Mouse (Mus musculus) heart, embryonic 14.5 days (tissue): ENCODE results near the gene Cers6. TPM values are rescaled to one million over a fixed set of nuclear protein-coding genes. Genes with fewer than 3 reads are reported as not detected.

Source experiments
- ATAC-seq: fragments of 200-750 bp; cut with Nextera tagmentation; 2 replicates; pipeline ENCODE4 v1.8.0; 2017; ENCODE audit warnings: low read depth, moderate TSS enrichment; ENCODE audit not compliant: insufficient number of reproducible peaks, insufficient read depth, low FRiP score
- H3K27ac ChIP-seq, 2 experiments: fragments of 200-500 bp in 1 of 2; fragments of 300-500 bp in 1 of 2; sonication (generic) in 1 of 2; replicated peaks in 1 of 2; 2 replicates each; pipeline ENCODE4 v1.5.1; 2012 to 2014; ENCODE audit warnings: low read depth in 2 of 2, low read length in 2 of 2, control low read depth in 1 of 2, mild to moderate bottlenecking in 1 of 2, mixed read lengths in 1 of 2; ENCODE audit not compliant: control insufficient read depth in 1 of 2, insufficient read depth in 1 of 2
- H3K27me3 ChIP-seq: fragments of 300-500 bp; sonication (generic); 2 replicates; pipeline ENCODE4 v1.6.1; 2014; ENCODE audit warnings: mild to moderate bottlenecking, low read length, control low read depth; ENCODE audit not compliant: control insufficient read depth, insufficient read depth
- H3K36me3 ChIP-seq: fragments of 300-500 bp; sonication (generic); 2 replicates; pipeline ENCODE4 v1.6.1; 2014; ENCODE audit warnings: mild to moderate bottlenecking, control low read depth, low read length, mixed read lengths; ENCODE audit not compliant: control insufficient read depth, insufficient read depth
- H3K4me1 ChIP-seq, 2 experiments: fragments of 200-500 bp in 1 of 2; fragments of 300-500 bp in 1 of 2; sonication (generic) in 1 of 2; 2 replicates each; pipeline ENCODE4 v1.6.1; 2012 to 2014; ENCODE audit warnings: low read length in 2 of 2, control low read depth in 1 of 2, mixed read lengths in 1 of 2; ENCODE audit not compliant: control insufficient read depth in 2 of 2, insufficient read depth in 2 of 2
- H3K4me2 ChIP-seq: fragments of 300-500 bp; sonication (generic); 2 replicates; pipeline ENCODE4 v1.6.1; 2014; ENCODE audit warnings: mild to moderate bottlenecking, low read length
- H3K4me3 ChIP-seq, 2 experiments: fragments of 200-500 bp in 1 of 2; fragments of 300-500 bp in 1 of 2; sonication (generic) in 1 of 2; 2 replicates each; pipeline ENCODE4 v1.5.1; 2012 to 2014; ENCODE audit warnings: low read length in 2 of 2, mild to moderate bottlenecking in 2 of 2, control low read depth in 1 of 2, low read depth in 1 of 2, moderate library complexity in 1 of 2; ENCODE audit not compliant: control insufficient read depth in 1 of 2, insufficient read depth in 1 of 2
- H3K9ac ChIP-seq: fragments of 300-500 bp; sonication (generic); 2 replicates; pipeline ENCODE4 v1.6.1; 2014; ENCODE audit warnings: mild to moderate bottlenecking, low read length
- H3K9me3 ChIP-seq: fragments of 300-500 bp; sonication (generic); 2 replicates; pipeline ENCODE4 v1.6.1; 2016; ENCODE audit warnings: low read length, control low read depth; ENCODE audit not compliant: control insufficient read depth
- WGBS: fragments of 180-500 bp; shearing (Covaris S2); extraction: QIAGEN DNeasy Blood & Tissue Kit; methylation state at CpG from one replicate; pipeline ENCODE4 v1.1.7; 2014; 5-methylcytosine and 5-hydroxymethylcytosine counted together
- polyA plus RNA-seq: library from polyadenylated mRNA; unstranded; fragments of >200 nt; fragmentation: Nextera tagmentation; extraction: Ambion mirVana; gene quantifications from 2 replicates; pipeline ENCODE4 v1.2.1, GENCODE M21; 2014

Cers6 gene
- polyA plus RNA-seq, 1 experiment from 2014 or later, result 34.4 TPM

DNA sequence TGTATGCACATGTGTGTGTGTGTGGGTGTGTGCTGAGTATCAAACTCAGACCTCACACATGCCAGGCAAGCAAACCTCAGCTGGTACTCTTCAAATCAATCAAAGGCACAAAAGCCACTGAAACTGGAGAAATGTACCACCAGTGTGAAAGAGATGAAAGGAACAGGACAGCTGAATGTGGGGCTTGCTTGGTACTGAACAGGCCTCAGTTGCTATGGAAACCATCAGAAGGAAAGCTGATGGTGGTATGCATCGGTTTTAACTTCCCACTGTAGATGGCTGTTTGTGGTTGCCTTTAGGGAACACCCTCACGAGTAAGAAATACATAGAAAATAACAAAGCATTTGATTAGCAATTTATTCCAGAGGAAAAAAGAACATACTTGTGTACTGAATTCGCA, 264.2 kb downstream of the Cers6 start:
- no peaks in the 10 kb centered on the region for H3K9me3 ChIP-seq
- no peak overlapping the region for H3K4me2 ChIP-seq
- H3K4me3 ChIP-seq, result no peak overlapping the region
- H3K9ac ChIP-seq, result no peak overlapping the region
- 80% methylated on average over 3 of the region's 3 CpGs for WGBS
- H3K27ac ChIP-seq, result no peak overlapping the region
- H3K4me1 ChIP-seq, result peaks cover 10 to 18% of the 10 kb centered on the region in 2 experiments; a peak in 3 of 4 replicates
- no peaks in the 10 kb centered on the region for H3K27me3 ChIP-seq
- no peaks in the 10 kb centered on the region for H3K36me3 ChIP-seq
- ATAC-seq, result no peak

DNA sequence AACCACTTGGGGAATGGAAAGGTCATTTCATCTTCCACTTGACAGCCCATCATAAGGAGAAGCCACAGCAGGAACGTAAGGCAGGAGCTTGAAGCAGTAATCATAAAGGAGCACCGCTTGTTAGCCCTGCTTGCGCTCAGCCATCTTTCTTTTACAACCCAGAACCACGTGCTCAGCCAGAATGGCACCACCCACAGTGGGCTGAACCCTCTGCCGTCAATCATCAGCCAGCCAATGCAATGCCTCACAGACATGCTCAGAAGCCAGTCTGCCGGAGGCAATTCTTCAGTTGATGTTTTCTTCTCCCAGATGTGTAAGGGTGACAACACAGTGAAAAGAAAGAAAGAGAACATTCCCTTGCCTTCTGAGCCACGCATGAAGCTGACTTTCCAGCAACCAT, 267.1 kb downstream of the Cers6 start:
- H3K9me3 ChIP-seq, result no peaks in the 10 kb centered on the region
- no peaks in the 10 kb centered on the region for H3K36me3 ChIP-seq
- H3K27ac ChIP-seq, result no peak overlapping the region
- H3K4me2 ChIP-seq, result no peak overlapping the region
- no peaks in the 10 kb centered on the region for H3K27me3 ChIP-seq
- ATAC-seq, result no peak
- WGBS, result 80% methylated on average over 7 of the region's 7 CpGs
- H3K9ac ChIP-seq, result no peak overlapping the region
- no peak overlapping the region for H3K4me3 ChIP-seq
- H3K4me1 ChIP-seq, result peaks cover 6 to 9% of the 10 kb centered on the region in 2 experiments; a peak in 3 of 4 replicates

DNA sequence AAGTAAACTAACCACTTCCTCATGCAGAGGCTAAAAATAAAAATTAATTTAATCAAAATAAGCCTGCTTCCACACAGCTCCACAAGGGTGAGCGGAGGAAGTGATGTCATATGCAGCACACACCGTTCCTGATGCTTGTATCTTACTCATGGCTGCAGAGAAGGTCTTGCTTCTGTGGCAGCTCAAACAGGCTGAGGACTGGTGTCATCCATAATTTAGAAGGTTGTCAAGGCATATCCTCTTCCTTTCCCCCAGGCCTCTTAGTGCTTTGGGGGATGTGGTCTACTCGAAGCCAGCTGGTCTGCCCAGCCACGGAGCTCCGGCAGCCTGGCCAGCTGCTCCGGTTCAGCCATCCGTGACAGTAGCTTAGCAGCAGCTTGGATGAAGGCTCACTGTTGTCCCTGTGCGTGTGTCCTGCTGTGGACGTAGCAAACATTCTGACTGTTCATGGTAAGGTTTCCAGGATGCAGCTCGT, 267.7 kb downstream of the Cers6 start:
- no peaks in the 10 kb centered on the region for H3K27me3 ChIP-seq
- H3K36me3 ChIP-seq, result no peaks in the 10 kb centered on the region
- H3K9me3 ChIP-seq, result no peaks in the 10 kb centered on the region
- 71% methylated on average over 10 of the region's 10 CpGs for WGBS
- peaks cover 3 to 6% of the 10 kb centered on the region in 2 experiments; a peak in 3 of 4 replicates for H3K4me1 ChIP-seq
- ATAC-seq, result 0 out of 2 replicates have a peak, but pooled peaks have one; percentile 47
- H3K4me3 ChIP-seq, result no peak overlapping the region
- no peak overlapping the region for H3K4me2 ChIP-seq
- no peak overlapping the region for H3K9ac ChIP-seq
- peak overlapping the region; percentile 51 to 64; a peak in 3 of 4 replicates for H3K27ac ChIP-seq

DNA sequence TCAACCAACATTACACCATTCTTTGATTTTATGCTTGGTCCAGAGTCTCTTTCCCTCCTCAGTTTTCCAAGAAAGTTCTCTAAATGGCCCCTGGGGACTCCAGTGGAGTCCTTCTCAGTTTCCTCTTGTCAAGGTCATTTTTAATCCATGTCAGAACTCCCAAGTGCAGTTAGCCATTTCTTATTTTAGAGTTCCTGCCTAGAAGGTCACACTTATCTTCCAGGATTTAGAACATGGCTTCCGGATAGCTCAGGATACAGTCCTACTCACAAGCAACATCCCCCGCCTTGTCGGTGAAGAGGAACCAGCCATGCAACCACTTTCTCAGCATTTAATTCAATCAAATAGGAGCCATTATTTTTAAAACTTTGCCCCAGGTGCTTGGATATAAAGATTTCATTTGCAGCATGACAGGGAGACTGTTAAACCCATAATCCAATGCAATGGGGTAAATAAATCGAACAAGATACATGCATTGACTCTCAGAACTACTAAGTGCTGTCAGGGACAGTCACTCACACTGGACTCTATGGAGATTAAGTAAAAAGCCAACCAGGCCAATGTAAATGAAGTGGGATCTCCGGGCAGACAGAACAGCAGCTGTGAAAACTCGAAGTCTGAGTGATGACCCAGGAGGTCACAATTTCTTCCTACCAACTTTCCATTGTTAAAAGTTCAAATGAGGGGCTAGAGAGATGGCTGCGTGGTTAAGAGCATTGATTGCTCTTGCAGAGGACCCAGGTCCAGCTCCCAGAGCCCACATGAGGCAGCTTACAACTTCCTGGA, 268.4 kb downstream of the Cers6 start:
- ATAC-seq, result no peak
- 54% methylated on average over 7 of the region's 7 CpGs for WGBS
- Histone ChIP-seq H3K4me1 (peaks cover 3 to 6% of the 10 kb centered on the region in 2 experiments; a peak in 3 of 4 replicates), H3K36me3 (no peaks in the 10 kb centered on the region), H3K27me3 (no peaks in the 10 kb centered on the region), H3K9ac (no peak overlapping the region), H3K9me3 (no peaks in the 10 kb centered on the region), H3K4me3 (no peak overlapping the region), H3K4me2 (no peak overlapping the region), H3K27ac (peak overlapping the region in 1 of 2 experiments; percentile 64; a peak in 2 of 4 replicates)

DNA sequence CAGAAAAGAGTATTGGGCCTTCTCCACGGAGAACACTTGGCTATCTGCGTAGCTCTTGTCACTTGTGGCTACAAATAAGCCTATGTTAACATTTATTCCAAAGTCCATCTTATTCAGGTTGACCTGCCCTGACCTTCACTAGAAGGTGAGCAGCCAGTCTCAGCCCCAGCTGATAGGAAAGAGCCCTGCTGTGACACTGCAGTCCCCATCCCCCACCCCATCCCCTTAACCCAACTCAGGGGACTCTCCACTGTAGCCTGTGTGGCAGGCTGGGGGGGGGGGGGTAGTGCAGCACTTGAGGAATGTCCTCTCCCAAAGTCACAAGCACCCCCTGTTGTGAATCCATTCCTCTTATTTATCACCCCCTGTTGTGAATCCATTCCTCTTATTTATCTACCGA, 270.8 kb downstream of the Cers6 start:
- H3K36me3 ChIP-seq, result no peaks in the 10 kb centered on the region
- no peaks in the 10 kb centered on the region for H3K9me3 ChIP-seq
- no peak overlapping the region for H3K27ac ChIP-seq
- no peak overlapping the region for H3K4me2 ChIP-seq
- peaks cover 3 to 13% of the 10 kb centered on the region in 2 experiments; a peak in 3 of 4 replicates for H3K4me1 ChIP-seq
- H3K4me3 ChIP-seq, result no peak overlapping the region
- ATAC-seq, result no peak
- WGBS, result 41% methylated on average over 3 of the region's 3 CpGs
- no peaks in the 10 kb centered on the region for H3K27me3 ChIP-seq
- H3K9ac ChIP-seq, result no peak overlapping the region

DNA sequence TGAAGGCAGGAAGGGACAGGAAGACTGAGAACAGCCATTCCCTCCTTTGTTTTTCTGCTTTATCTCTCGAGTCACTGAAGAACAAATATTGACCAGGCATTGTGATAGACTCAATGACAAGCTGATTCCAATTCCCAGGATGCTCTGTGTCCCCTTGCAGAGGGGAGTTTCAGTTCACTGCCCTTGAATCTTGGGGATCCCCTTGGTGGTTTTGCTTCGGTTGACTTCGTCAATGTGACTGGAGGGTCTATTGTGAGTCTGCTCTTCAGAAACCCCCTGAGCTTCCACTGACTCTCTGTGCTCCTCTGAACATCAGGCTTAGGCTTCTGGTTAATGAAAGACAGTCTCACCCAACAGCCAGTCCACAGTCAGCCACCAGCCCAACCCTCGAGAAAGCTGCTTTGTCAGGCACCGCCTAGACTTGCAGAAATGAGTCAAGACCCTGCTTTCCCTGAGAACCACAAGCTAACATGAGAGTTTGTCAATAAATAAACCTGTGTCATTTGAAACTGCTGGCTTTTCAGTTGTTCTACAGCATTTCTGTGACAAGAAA, 271.3 kb downstream of the Cers6 start:
- 45% methylated on average over 5 of the region's 5 CpGs for WGBS
- Histone ChIP-seq H3K4me3 (no peak overlapping the region), H3K4me2 (no peak overlapping the region), H3K27me3 (no peaks in the 10 kb centered on the region), H3K9me3 (no peaks in the 10 kb centered on the region), H3K9ac (no peak overlapping the region), H3K27ac (no peak overlapping the region), H3K4me1 (peaks cover 3 to 13% of the 10 kb centered on the region in 2 experiments; a peak in 3 of 4 replicates), H3K36me3 (no peaks in the 10 kb centered on the region)
- no peak for ATAC-seq

DNA sequence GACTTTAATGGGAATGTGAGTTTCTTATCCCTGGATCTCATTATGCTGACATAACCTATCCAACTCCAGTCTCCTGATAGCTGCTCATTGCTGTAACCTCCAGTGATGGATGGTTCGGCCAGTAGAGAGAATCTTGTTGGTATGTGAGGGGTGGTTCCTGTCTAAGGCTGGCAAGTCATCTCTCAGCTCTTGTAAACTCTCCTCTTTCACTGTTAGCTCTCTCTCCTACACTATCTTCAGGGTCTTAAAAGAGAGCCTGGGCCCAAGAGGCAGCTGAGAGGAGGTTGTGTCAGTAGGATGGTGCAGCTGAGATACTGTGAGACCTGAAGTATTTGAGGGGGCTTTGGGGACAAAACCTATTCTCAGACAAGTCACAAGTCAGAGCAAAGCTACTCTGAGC, 272.9 kb downstream of the Cers6 start:
- H3K4me3 ChIP-seq, result no peak overlapping the region
- H3K27ac ChIP-seq, result no peak overlapping the region
- H3K4me1 ChIP-seq, result peaks cover 2 to 12% of the 10 kb centered on the region in 2 experiments; a peak in 3 of 4 replicates
- no peak for ATAC-seq
- H3K4me2 ChIP-seq, result no peak overlapping the region
- H3K9me3 ChIP-seq, result no peaks in the 10 kb centered on the region
- H3K27me3 ChIP-seq, result no peaks in the 10 kb centered on the region
- 65% methylated on average over 1 of the region's 1 CpGs for WGBS
- no peak overlapping the region for H3K9ac ChIP-seq
- H3K36me3 ChIP-seq, result no peaks in the 10 kb centered on the region
